Mouse (Mus musculus): ENCODE results near the gene Armcx5.
"Not testable (repeated sequence)": the region's sequence is repeated elsewhere in the genome, so short reads cannot be mapped to it uniquely, and the experiment has no call there.

GRCm38 (mm10) chrX:135795591-135796304 lies 53.2 kb downstream of the Armcx5 start:
- not testable (repeated sequence) for TF ChIP-seq MAFK (IDR thresholded peaks at IDR 0.05; ENCODE audit: insufficient read depth, low read depth, low read length); HCFC1 (IDR thresholded peaks at IDR 0.05; ENCODE audit: borderline replicate concordance, insufficient read depth, low read length); CHD2 (IDR thresholded peaks at IDR 0.05; ENCODE audit: low read depth, low read length)

All from ES-E14 (cell line).